Mouse (Mus musculus) central nervous system, embryonic 14 days (tissue): ENCODE data around the gene Tubb4a. TPM values are rescaled to one million over a fixed set of nuclear protein-coding genes. Genes with fewer than 3 reads are reported as not detected.

Experiments
- polyA plus RNA-seq: library from polyadenylated mRNA; depleted of rRNA; stranded (reverse); fragments of >200 nt; gene quantifications from 2 replicates; pipeline ENCODE4 v1.2.3, GENCODE M21; 2012; rRNA removed

Tubb4a gene
- 179 and 184 TPM in 2 replicates for polyA plus RNA-seq

GRCm38 (mm10) chr17:57087049-57087832, at the start of gene Tubb4a:
Gene Tubb4a (minus strand): TSS chr17:57087782.

DNA sequence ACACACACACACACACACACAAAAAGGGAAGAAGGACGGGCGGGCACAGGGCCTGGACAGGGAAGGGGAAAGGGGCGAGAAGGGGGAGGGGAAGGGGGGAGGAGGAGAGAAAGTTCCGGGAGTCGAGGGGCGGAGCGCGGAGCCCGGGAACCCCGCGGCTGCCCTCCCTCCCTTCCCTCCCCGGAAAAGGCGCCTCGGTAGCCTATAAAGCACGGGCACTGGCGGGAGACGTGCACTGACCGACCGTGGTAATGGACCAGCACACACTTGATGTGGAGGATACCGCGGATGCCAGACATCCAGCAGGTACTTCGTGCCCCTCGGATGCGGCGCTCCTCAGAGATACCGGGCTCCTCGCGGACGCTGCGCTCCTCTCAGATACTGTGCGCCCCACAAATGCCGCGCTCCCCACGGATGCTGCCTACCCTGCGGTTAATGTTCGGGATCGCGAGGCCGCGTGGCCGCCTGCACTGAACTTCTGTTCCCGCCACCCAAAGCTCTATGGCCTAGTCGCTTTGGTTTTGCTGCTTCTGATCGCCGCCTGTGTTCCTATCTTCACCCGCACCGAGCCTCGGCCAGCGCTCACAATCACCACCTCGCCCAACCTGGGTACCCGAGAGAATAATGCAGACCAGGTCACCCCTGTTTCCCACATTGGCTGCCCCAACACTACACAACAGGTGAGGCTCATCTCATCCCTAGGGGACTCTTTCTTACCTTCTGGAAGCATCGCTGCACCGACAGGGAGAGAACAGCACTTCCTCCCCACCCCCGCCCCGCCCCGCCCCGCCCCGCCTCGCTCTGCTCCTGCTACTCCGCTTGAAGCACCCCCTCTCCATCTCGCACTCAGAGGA, 17.8 kb upstream of the Tubb4a start, which contains the start of gene Tnfsf9:
TSS of gene Tnfsf9 (plus strand) at position 145 of the 854 bp plus-strand sequence.

DNA sequence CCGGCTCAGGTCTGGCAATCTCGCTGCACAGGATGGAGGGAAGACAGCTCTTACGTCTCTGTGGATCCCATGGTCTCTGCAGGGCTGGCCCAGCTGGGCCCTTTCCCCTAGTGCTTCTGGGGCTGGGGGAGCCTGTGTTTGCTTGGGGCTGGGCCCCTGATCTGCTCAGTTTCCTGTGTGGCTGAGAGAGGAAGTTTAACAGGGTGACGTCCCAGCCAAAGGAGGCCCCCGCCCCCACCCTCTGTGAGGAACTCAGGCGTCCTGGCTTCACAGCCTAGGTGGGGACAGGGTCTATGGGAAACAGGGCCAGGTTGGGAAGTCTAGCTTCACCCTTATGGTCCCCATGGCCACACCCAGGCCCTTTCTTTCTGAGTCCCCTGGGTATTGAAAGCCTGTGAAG, 9.2 kb downstream of the Tubb4a start, which contains the start of gene Dennd1c:
TSS of gene Dennd1c (minus strand) at position 179 of the 400 bp plus-strand sequence.

DNA sequence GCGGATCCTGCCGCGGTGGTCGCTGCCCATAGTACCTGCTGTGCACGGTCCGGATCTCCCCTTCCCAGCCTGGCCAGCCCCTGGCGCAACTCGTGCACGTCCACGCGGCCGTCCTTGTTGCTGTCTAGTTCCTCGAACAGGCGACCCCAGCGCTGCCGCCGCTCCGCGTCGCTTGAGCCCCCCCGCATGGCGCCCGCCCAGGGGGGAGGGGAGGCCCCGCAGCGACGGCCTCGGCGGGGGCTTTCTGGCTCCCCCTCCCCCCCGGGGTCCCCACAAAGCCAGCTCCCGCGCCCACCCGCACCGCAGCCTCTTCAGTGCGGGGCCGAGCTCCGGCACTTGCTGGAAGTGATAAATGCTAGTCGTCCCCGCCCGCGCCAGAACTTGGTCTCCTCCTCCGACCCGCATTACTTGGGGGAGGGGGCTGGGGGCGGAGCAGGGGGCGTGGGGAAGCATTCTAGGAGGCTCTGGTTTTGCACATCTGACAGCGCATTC, 28.1 kb downstream of the Tubb4a start, which contains the start of gene Slc25a23:
TSS of gene Slc25a23 (minus strand) at position 378 of the 492 bp plus-strand sequence.

GRCm38 (mm10) chr17:57058891-57059485, 28.6 kb downstream of the Tubb4a start, which contains the start of gene Crb3:
Gene Crb3 (plus strand): TSS chr17:57059105.

DNA sequence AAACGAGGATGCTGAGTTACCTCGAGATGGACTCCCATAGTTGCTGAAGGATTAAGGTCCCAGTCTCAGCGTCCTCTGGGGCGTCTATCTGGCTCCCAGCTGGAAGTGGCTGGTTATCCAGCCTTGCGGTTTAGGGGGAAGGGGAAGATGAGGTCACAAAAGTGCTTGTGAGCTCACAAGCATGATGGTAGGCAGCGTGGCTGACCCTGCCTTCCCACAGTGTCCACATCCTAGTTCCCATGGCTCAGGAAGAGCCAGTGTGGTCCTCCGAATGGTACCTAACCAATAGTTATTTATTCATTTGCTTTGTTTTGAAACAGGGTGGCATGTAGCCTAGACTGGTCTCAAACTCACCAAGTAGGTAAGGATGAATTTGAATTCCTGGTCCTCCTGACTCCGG, 46.0 kb downstream of the Tubb4a start, which contains the start of gene Slc25a41:
TSS of gene Slc25a41 (minus strand) at position 101 of the 400 bp plus-strand sequence.

DNA sequence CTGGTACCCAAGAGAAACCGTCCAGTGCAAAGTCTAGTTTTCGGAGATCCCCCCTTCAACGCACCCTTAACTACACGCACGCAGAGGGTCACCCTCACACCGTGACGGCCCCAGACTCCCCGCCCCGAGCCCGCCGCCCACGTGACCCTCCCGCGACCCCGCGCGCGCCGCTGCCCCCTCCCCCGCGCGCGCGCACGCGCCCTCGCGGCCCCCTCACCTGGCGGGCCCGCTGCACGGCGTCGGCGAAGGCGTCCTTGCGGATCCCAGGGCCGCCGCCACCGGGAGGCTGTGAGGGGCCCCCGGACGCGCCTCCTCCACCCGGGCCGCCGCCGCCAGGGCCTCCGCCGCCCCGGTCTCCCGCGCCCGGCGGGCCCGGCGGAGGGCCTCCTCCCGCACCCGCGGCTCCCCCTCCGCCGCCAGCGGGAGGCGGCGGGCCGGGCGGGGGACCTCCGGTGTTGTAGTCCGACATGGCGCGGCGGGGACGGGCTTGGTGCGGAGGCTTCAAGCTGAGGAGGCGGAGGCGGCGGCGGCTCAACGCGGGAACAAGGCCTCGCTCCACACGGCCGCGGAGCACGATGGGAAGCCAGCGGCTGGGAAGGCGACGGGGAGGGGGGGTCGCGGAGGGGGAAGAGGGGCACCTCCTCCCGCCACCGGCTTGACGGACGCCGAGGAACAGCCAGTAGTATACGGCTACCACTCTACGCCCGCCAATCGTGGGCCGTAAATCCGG, 56.5 kb downstream of the Tubb4a start, which contains the start of gene Khsrp:
TSS of gene Khsrp (minus strand) at position 592 of the 730 bp plus-strand sequence.

Other genes starting within 250 kb of the Tubb4a start
- gene Acsbg2, start 213.3 kb downstream of the Tubb4a start, polyA plus RNA-seq = not detected in 2 replicates
- gene 1700061G19Rik, start 212.3 kb downstream of the Tubb4a start, polyA plus RNA-seq = 0.05 and 0.06 TPM in 2 replicates
- gene Mllt1, start 152.4 kb downstream of the Tubb4a start, polyA plus RNA-seq = 118 and 125 TPM in 2 replicates
- gene Acer1, start 105.7 kb downstream of the Tubb4a start, polyA plus RNA-seq = not detected in 2 replicates
- gene Clpp, start 97.5 kb downstream of the Tubb4a start, polyA plus RNA-seq = 157 and 168 TPM in 2 replicates
- gene Alkbh7, start 90.4 kb downstream of the Tubb4a start, polyA plus RNA-seq = 28.8 and 30.1 TPM in 2 replicates
- gene Pspn, start 87.8 kb downstream of the Tubb4a start, polyA plus RNA-seq = not detected in 2 replicates
- 90.2 and 95.7 TPM in 2 replicates for gene Gtf2f1, start 76.5 kb downstream of the Tubb4a start, polyA plus RNA-seq
- gene Gm17949, start 76.3 kb downstream of the Tubb4a start, polyA plus RNA-seq = 0.10 TPM in 1 of 2 replicates, not detected in the other
- 104 and 105 TPM in 2 replicates for gene Khsrp, start 56.3 kb downstream of the Tubb4a start, polyA plus RNA-seq
- gene Slc25a41, start 46.1 kb downstream of the Tubb4a start, polyA plus RNA-seq = 0.08 and 0.11 TPM in 2 replicates
- 2.0 and 2.4 TPM in 2 replicates for gene Crb3, start 28.7 kb downstream of the Tubb4a start, polyA plus RNA-seq
- gene Slc25a23, start 27.9 kb downstream of the Tubb4a start, polyA plus RNA-seq = 75.6 and 77.7 TPM in 2 replicates
- 5.7 and 5.8 TPM in 2 replicates for gene Dennd1c, start 9.3 kb downstream of the Tubb4a start, polyA plus RNA-seq
- 6.9 and 7.3 TPM in 2 replicates for gene Tnfsf9, start 17.5 kb upstream of the Tubb4a start, polyA plus RNA-seq
- 0.61 and 0.76 TPM in 2 replicates for gene Cd70, start 62.0 kb upstream of the Tubb4a start, polyA plus RNA-seq
- gene Tnfsf14, start 106.4 kb upstream of the Tubb4a start, polyA plus RNA-seq = 0.04 and 0.10 TPM in 2 replicates
- gene C3, start 140.4 kb upstream of the Tubb4a start, polyA plus RNA-seq = 1.0 and 1.5 TPM in 2 replicates
- 20.5 and 24.5 TPM in 2 replicates for gene Gpr108, start 160.7 kb upstream of the Tubb4a start, polyA plus RNA-seq
- 17.2 and 21.5 TPM in 2 replicates for gene Trip10, start 161.7 kb upstream of the Tubb4a start, polyA plus RNA-seq
- gene Vav1, start 191.3 kb upstream of the Tubb4a start, polyA plus RNA-seq = 1.6 TPM in 2 replicates